Mouse (Mus musculus) G1E-ER4 (cell line): ENCODE data around the gene Bcl9. TPM values are rescaled to one million over a fixed set of nuclear protein-coding genes. Genes with fewer than 3 reads are reported as not detected.

ENCODE experiments used
- GATA1 ChIP-seq: IDR thresholded peaks from one replicate; pipeline ENCODE4 v1.8.0; 2012; ENCODE audit warnings: low read length, inconsistent platforms
- polyA plus RNA-seq: library from polyadenylated mRNA; stranded (reverse); fragments of >175 nt; gene quantifications from 2 replicates; pipeline ENCODE4 v1.2.3, GENCODE M21; 2012

Gene Bcl9
- polyA plus RNA-seq, 1 experiment = 9.0 TPM

- TF ChIP-seq GATA1 = no peak
These were observed 70.3 kb downstream of the Bcl9 start for GRCm38 (mm10) chr3:97227259-97228005.

- TF ChIP-seq GATA1 = no peak
These were observed 71.0 kb downstream of the Bcl9 start for GRCm38 (mm10) chr3:97226719-97227118.

- TF ChIP-seq GATA1 = no peak
These were observed 72.5 kb downstream of the Bcl9 start for GRCm38 (mm10) chr3:97225231-97225630.

- TF ChIP-seq GATA1 = no peak
These were observed 74.5 kb downstream of the Bcl9 start for GRCm38 (mm10) chr3:97223261-97223660.

- no peak for TF ChIP-seq GATA1
These were observed 82.2 kb downstream of the Bcl9 start for GRCm38 (mm10) chr3:97215526-97215925.

GRCm38 (mm10) chr3:97214439-97214838, 83.3 kb downstream of the Bcl9 start:
- TF ChIP-seq GATA1 = no peak

- no peak for TF ChIP-seq GATA1
These were observed 83.8 kb downstream of the Bcl9 start for GRCm38 (mm10) chr3:97213871-97214270.

- TF ChIP-seq GATA1 = peak; percentile 52
These were observed 86.5 kb downstream of the Bcl9 start for GRCm38 (mm10) chr3:97211177-97211576.

- no peak for TF ChIP-seq GATA1
These were observed 88.4 kb downstream of the Bcl9 start for GRCm38 (mm10) chr3:97209351-97209750.

- no peak for TF ChIP-seq GATA1
These were observed 91.2 kb downstream of the Bcl9 start for GRCm38 (mm10) chr3:97206521-97206920.

- no peak for TF ChIP-seq GATA1
These were observed 93.8 kb downstream of the Bcl9 start for GRCm38 (mm10) chr3:97203880-97204279.

- TF ChIP-seq GATA1 = no peak
These were observed 95.8 kb downstream of the Bcl9 start for GRCm38 (mm10) chr3:97201943-97202342.

GRCm38 (mm10) chr3:97199261-97199660, 98.5 kb downstream of the Bcl9 start:
- TF ChIP-seq GATA1 = no peak

GRCm38 (mm10) chr3:97196571-97196970, 101.1 kb downstream of the Bcl9 start:
- no peak for TF ChIP-seq GATA1

GRCm38 (mm10) chr3:97185098-97185860, 112.4 kb downstream of the Bcl9 start:
- TF ChIP-seq GATA1 = no peak

- no peak for TF ChIP-seq GATA1
These were observed 113.9 kb downstream of the Bcl9 start for GRCm38 (mm10) chr3:97183810-97184209.

- TF ChIP-seq GATA1 = no peak
These were observed 117.2 kb downstream of the Bcl9 start for GRCm38 (mm10) chr3:97180527-97180926.
